Mouse (Mus musculus) liver, postnatal 0 days (tissue): Measurements from ENCODE around the gene Pard3b.

Experiments
- CTCF ChIP-seq: sonication (generic); IDR thresholded peaks from 2 replicates; pipeline ENCODE4 v1.5.1; 2016; ENCODE audit warnings: antibody characterized with exemption, low read depth
- EP300 ChIP-seq: IDR thresholded peaks from 2 replicates; pipeline ENCODE4 v1.6.1; 2016; ENCODE audit warnings: antibody characterized with exemption, low read depth, mild to moderate bottlenecking

- TF ChIP-seq EP300 (no peak), CTCF (peak; percentile 15; the same call in 1 of the 2 replicates)
These were observed 959.3 kb downstream of the Pard3b start for GRCm38 (mm10) chr1:62597751-62598400.
